Mouse (Mus musculus): ENCODE results near the gene Hormad2.

Gene Hormad2

GRCm38 (mm10) chr11:4440978-4441377 is at the start of gene Hormad2:
Gene Hormad2, minus strand, starts transcription at chr11:4441105.
- DNase-seq (ENCODE audit: low spot score in 2 of 2) = peak; percentile 20 to 35

- DNase-seq (ENCODE audit: low spot score in 2 of 2) = no peak
Observed at GRCm38 (mm10) chr11:4489207-4489606, 48.3 kb upstream of the Hormad2 start.

GRCm38 (mm10) chr11:4488798-4489197 is 47.9 kb upstream of the Hormad2 start:
- no peak for DNase-seq (ENCODE audit: low spot score in 2 of 2)

- DNase-seq (ENCODE audit: low spot score in 2 of 2) = no peak
Observed at GRCm38 (mm10) chr11:4488367-4488766, 47.5 kb upstream of the Hormad2 start.

GRCm38 (mm10) chr11:4487401-4487965 is 46.6 kb upstream of the Hormad2 start:
- DNase-seq (ENCODE audit: low spot score in 2 of 2) = no peak

- no peak for DNase-seq (ENCODE audit: low spot score in 2 of 2)
Observed at GRCm38 (mm10) chr11:4484541-4484940, 43.6 kb upstream of the Hormad2 start.

GRCm38 (mm10) chr11:4482641-4483040 is 41.7 kb upstream of the Hormad2 start:
- no peak for DNase-seq (ENCODE audit: low spot score in 2 of 2)

GRCm38 (mm10) chr11:4476184-4476697 is 35.3 kb upstream of the Hormad2 start:
- no peak for DNase-seq (ENCODE audit: low spot score in 2 of 2)

- DNase-seq (ENCODE audit: low spot score in 2 of 2) = no peak
Observed at GRCm38 (mm10) chr11:4472464-4473179, 31.7 kb upstream of the Hormad2 start.

GRCm38 (mm10) chr11:4471734-4472133 is 30.8 kb upstream of the Hormad2 start:
- no peak for DNase-seq (ENCODE audit: low spot score in 2 of 2)

GRCm38 (mm10) chr11:4471251-4471650 is 30.3 kb upstream of the Hormad2 start:
- no peak for DNase-seq (ENCODE audit: low spot score in 2 of 2)

GRCm38 (mm10) chr11:4469091-4469490 is 28.2 kb upstream of the Hormad2 start:
- DNase-seq (ENCODE audit: low spot score in 2 of 2) = no peak

GRCm38 (mm10) chr11:4467436-4467835 is 26.5 kb upstream of the Hormad2 start:
- no peak for DNase-seq (ENCODE audit: low spot score in 2 of 2)

GRCm38 (mm10) chr11:4466191-4466590 is 25.3 kb upstream of the Hormad2 start:
- no peak for DNase-seq (ENCODE audit: low spot score in 2 of 2)

- DNase-seq (ENCODE audit: low spot score in 2 of 2) = no peak
Observed at GRCm38 (mm10) chr11:4464616-4465015, 23.7 kb upstream of the Hormad2 start.

- DNase-seq (ENCODE audit: low spot score in 2 of 2) = no peak
Observed at GRCm38 (mm10) chr11:4464186-4464585, 23.3 kb upstream of the Hormad2 start.

- no peak for DNase-seq (ENCODE audit: low spot score in 2 of 2)
Observed at GRCm38 (mm10) chr11:4462868-4463267, 22.0 kb upstream of the Hormad2 start.

- DNase-seq (ENCODE audit: low spot score in 2 of 2) = no peak
Observed at GRCm38 (mm10) chr11:4461154-4461553, 20.2 kb upstream of the Hormad2 start.

- no peak for DNase-seq (ENCODE audit: low spot score in 2 of 2)
Observed at GRCm38 (mm10) chr11:4460615-4461014, 19.7 kb upstream of the Hormad2 start.

GRCm38 (mm10) chr11:4454895-4455535 is 14.1 kb upstream of the Hormad2 start:
- DNase-seq (ENCODE audit: low spot score in 2 of 2) = no peak

GRCm38 (mm10) chr11:4452467-4453184 is 11.7 kb upstream of the Hormad2 start:
- no peak for DNase-seq (ENCODE audit: low spot score in 2 of 2)

- peak; percentile 29 to 74 for DNase-seq (ENCODE audit: low spot score in 2 of 2)
Observed at GRCm38 (mm10) chr11:4451116-4451515, 10.2 kb upstream of the Hormad2 start.

All from thymus, postnatal 10 days (tissue).